Mouse (Mus musculus): Measurements from ENCODE around the gene Zfp78. TPM values are rescaled to one million over a fixed set of nuclear protein-coding genes. Genes with fewer than 3 reads are reported as not detected.

The Zfp78 gene
- polyA plus RNA-seq, 1 experiment from 2014 or later = 7.1 TPM

DNA sequence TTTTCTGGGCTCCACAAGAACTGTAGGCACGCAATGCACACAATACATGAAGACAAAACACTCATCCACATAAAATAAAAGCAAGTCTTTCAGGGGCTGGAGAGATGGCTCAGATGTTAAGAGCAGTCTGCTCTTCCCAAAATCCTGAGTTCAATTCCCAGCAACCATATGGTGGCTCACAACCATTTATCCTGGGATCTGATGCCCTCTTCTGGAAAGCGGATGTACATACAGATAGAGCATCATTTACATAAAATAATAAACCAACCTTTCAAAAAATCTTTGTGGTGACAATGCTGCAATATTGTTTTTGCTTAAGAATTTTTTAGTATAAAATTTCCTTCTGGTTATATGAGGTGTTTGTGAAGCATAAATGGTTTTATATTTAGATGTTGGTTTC is 18.4 kb downstream of the Zfp78 start:
- Histone ChIP-seq H3K36me3 (ENCODE audit: control insufficient read depth, insufficient read depth, low read length) (peaks cover 7% of the 10 kb centered on the region; the same call in 1 of the 2 replicates), H3K9me3 (ENCODE audit: control insufficient read depth, low read length) (no peaks in the 10 kb centered on the region), H3K27ac (ENCODE audit: low read depth, low read length) (no peak overlapping the region), H3K4me2 (ENCODE audit: low read length) (no peak overlapping the region), H3K9ac (ENCODE audit: low read depth, low read length) (no peak overlapping the region), H3K4me1 (ENCODE audit: control insufficient read depth, insufficient read depth, low read depth, low read length) (peaks cover 6% of the 10 kb centered on the region), H3K27me3 (replicated peaks; ENCODE audit: control insufficient read depth, insufficient read depth, low read length) (no peaks in the 10 kb centered on the region), H3K4me3 (ENCODE audit: low read length) (no peak overlapping the region)
- ATAC-seq = no peak
- WGBS = 90% methylated on average over 2 of the region's 2 CpGs

DNA sequence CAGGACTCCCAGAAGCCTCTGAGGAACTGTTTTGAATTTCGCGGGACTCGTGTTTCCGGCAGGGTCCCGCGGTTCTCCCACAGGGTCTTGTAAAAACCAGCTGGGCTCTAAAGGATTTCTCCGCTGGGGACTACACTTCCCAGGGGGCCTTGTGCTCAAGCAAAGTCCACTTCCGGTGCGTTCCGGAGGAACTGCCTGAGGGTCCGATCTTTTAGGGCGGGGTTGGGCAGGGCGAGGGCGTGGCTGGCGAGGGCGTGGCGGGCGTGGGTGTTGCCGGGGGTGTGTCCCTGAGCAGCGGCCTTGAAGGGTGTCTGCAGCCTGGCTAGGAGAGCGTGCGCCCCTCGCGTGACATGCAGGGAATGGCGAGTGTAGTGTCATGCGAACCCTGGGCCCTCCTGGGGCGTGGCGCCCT is 20.0 kb downstream of the Zfp78 start, which contains the start of gene Zfp28:
Gene Zfp28, plus strand, starts transcription at position 252 of the 412 bp plus-strand sequence.
- Histone ChIP-seq H3K27me3 (replicated peaks; ENCODE audit: control insufficient read depth, insufficient read depth, low read length) (no peaks in the 10 kb centered on the region), H3K4me1 (ENCODE audit: control insufficient read depth, insufficient read depth, low read depth, low read length) (peaks cover 6% of the 10 kb centered on the region), H3K36me3 (ENCODE audit: control insufficient read depth, insufficient read depth, low read length) (peaks cover 8% of the 10 kb centered on the region; the same call in 1 of the 2 replicates), H3K9ac (ENCODE audit: low read depth, low read length) (peak within 1 kb of the TSS; percentile 76), H3K9me3 (ENCODE audit: control insufficient read depth, low read length) (no peaks in the 10 kb centered on the region), H3K27ac (ENCODE audit: low read depth, low read length) (peak within 1 kb of the TSS; percentile 45; the same call in 1 of the 2 replicates), H3K4me2 (ENCODE audit: low read length) (peak within 1 kb of the TSS; percentile 78), H3K4me3 (ENCODE audit: low read length) (peak within 1 kb of the TSS; percentile 63)
- ATAC-seq = peak; percentile 94
- under 1% methylated on average over 23 of the region's 28 CpGs for WGBS

DNA sequence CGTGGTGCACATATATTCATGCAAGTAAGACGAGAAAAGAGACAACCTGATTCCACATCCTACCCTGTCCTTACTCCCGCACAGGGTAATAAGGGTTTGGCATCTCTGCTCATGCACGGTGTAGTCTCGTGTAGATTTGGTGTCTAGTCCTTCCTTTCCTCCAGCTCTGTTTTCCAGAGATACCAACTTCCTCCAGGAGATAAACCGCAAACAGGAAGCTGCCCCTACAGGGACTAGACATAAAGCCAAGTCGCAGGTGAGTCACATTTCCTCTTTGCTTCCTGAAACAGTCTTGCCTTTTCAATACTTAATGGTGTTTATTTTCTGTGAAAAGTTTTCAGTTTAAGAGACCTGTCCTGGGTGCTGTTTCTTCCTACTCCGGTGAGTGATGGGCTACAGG is 20.9 kb downstream of the Zfp78 start:
- Histone ChIP-seq H3K27ac (ENCODE audit: low read depth, low read length) (no peak overlapping the region), H3K4me3 (ENCODE audit: low read length) (peak overlapping the region; percentile 63), H3K9ac (ENCODE audit: low read depth, low read length) (no peak overlapping the region), H3K36me3 (ENCODE audit: control insufficient read depth, insufficient read depth, low read length) (peaks cover 8% of the 10 kb centered on the region; the same call in 1 of the 2 replicates), H3K4me2 (ENCODE audit: low read length) (peak overlapping the region; percentile 78), H3K9me3 (ENCODE audit: control insufficient read depth, low read length) (no peaks in the 10 kb centered on the region), H3K4me1 (ENCODE audit: control insufficient read depth, insufficient read depth, low read depth, low read length) (peaks cover 6% of the 10 kb centered on the region), H3K27me3 (replicated peaks; ENCODE audit: control insufficient read depth, insufficient read depth, low read length) (no peaks in the 10 kb centered on the region)
- WGBS = 75% methylated on average over 8 of the region's 8 CpGs
- peak; percentile 9; the same call in 1 of the 2 replicates for ATAC-seq

DNA sequence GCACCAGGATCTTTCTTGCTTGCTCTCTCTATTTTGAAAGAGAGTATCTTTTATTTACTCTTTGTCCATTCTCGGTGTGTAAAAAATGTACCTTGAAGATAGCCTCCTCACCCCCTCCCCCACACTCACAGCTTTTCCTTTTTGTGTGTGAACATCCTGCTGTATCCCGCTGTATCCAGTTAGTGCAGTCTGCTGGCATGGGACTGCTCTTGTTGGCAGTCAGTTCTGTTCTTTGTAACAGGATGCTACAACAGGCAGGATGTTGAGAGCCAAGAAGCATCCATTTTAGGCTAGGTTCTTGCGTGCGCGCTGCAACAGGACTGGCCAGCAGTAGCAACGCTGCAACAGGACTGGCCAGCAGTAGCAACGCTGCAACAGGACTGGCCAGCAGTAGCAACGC is 23.9 kb downstream of the Zfp78 start:
- Histone ChIP-seq H3K4me1 (ENCODE audit: control insufficient read depth, insufficient read depth, low read depth, low read length) (peaks cover 6% of the 10 kb centered on the region), H3K9me3 (ENCODE audit: control insufficient read depth, low read length) (no peaks in the 10 kb centered on the region), H3K27me3 (replicated peaks; ENCODE audit: control insufficient read depth, insufficient read depth, low read length) (no peaks in the 10 kb centered on the region), H3K27ac (ENCODE audit: low read depth, low read length) (no peak overlapping the region), H3K9ac (ENCODE audit: low read depth, low read length) (no peak overlapping the region), H3K4me3 (ENCODE audit: low read length) (no peak overlapping the region), H3K36me3 (ENCODE audit: control insufficient read depth, insufficient read depth, low read length) (peaks cover 14% of the 10 kb centered on the region), H3K4me2 (ENCODE audit: low read length) (no peak overlapping the region)
- WGBS = 89% methylated on average over 7 of the region's 8 CpGs
- ATAC-seq = no peak

DNA sequence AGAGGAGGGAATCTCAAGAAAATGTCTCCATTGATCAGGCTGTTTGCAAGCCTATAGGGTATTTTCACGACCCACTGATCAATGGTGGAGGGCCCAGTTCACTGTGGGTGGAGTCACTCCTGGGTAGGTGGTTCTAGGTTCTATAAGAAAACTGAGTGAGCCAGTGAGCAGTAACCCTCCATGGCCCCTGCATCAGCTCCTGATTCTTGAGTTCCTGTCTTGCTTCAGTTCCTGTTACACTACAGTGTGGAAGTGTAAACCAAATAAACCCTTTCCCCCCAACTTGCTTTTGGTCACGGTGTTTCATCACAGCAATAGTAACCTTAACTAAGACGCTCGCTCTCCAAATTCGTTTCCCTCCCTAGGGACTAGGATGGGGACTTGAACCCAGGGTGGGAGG is 25.9 kb downstream of the Zfp78 start:
- H3K27ac ChIP-seq (ENCODE audit: low read depth, low read length) = no peak overlapping the region
- no peak overlapping the region for H3K4me3 ChIP-seq (ENCODE audit: low read length)
- H3K4me1 ChIP-seq (ENCODE audit: control insufficient read depth, insufficient read depth, low read depth, low read length) = no peaks in the 10 kb centered on the region; the same call in 1 of the 2 replicates
- H3K9me3 ChIP-seq (ENCODE audit: control insufficient read depth, low read length) = no peaks in the 10 kb centered on the region
- 86% methylated on average over 5 of the region's 5 CpGs for WGBS
- H3K4me2 ChIP-seq (ENCODE audit: low read length) = no peak overlapping the region
- no peak for ATAC-seq
- H3K27me3 ChIP-seq (replicated peaks; ENCODE audit: control insufficient read depth, insufficient read depth, low read length) = no peaks in the 10 kb centered on the region
- H3K9ac ChIP-seq (ENCODE audit: low read depth, low read length) = no peak overlapping the region
- H3K36me3 ChIP-seq (ENCODE audit: control insufficient read depth, insufficient read depth, low read length) = peaks cover 24% of the 10 kb centered on the region

DNA sequence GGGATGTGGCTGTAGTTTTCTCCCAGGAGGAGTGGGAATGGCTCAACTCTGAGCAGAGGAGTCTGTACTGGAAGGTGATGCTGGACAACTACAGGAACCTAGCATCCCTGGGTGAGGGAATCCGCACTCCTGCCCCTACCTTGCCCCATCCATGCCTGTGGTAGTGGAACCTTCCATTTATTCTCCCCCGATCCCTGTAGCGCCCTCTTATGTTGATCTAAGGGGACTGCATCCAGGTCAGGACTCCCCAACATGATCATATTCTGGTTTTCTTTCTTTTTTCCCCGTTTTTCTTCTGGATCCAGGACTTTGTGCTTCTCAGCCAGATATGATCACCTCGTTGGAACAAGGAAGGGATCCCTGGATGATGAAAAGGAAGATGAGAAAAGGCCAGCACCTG is 26.4 kb downstream of the Zfp78 start:
- Histone ChIP-seq H3K36me3 (ENCODE audit: control insufficient read depth, insufficient read depth, low read length) (peaks cover 26% of the 10 kb centered on the region), H3K27ac (ENCODE audit: low read depth, low read length) (no peak overlapping the region), H3K9me3 (ENCODE audit: control insufficient read depth, low read length) (no peaks in the 10 kb centered on the region), H3K9ac (ENCODE audit: low read depth, low read length) (no peak overlapping the region), H3K4me2 (ENCODE audit: low read length) (no peak overlapping the region), H3K4me1 (ENCODE audit: control insufficient read depth, insufficient read depth, low read depth, low read length) (no peaks in the 10 kb centered on the region), H3K27me3 (replicated peaks; ENCODE audit: control insufficient read depth, insufficient read depth, low read length) (no peaks in the 10 kb centered on the region), H3K4me3 (ENCODE audit: low read length) (no peak overlapping the region)
- 78% methylated on average over 5 of the region's 5 CpGs for WGBS
- no peak for ATAC-seq

DNA sequence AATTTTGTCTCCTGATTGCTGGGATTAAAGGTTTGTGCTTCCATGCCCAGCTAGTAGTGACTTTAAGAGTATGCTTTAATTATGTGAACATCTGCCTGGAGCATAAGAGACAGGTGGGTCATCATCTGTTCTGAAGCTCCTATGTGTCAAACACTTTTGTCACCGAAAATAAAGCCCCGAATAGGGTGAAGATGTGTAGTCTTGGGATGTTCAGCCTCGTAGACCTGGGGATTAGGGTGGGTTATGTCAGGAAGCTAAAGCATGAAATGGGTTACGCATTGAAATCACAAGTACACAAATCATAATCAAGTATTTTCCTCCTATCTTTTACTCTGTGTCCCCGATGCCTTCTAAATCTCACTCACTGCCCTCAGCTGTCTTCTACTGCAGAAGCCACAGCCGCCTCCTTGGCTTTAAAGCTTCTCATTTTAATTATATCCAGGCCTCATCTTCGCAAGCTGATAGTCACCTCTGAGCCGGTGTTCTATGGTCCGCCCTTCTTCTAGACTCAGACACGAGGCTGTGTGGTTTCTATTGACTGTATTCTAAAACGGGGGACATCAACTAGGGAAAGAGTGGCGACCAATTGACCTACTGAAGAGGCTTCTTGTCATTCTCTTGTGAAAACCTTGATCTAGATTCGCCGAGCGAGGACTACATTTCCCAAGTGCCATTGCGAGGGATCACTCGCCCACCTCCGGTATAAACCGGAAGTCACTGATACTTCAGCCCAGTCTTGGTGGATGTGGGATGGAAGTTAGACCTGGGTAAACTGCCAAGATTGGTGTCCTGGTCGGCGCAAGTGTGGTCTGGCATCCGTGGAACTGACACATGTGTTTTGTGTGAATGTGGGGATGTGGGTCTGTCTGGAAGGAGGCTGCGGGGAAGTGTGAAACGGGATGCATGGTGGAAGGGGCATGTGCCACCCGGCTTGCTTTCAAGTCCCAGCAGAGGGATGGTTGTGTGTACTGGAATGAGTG is 35.2 kb downstream of the Zfp78 start, which contains the start of gene Smim17:
Gene Smim17, plus strand, starts transcription at position 720 of the 980 bp plus-strand sequence.
- peak within 1 kb of the TSS; percentile 54 for H3K4me3 ChIP-seq (ENCODE audit: low read length)
- 27% methylated on average over 25 of the region's 25 CpGs for WGBS
- peak; percentile 93 for ATAC-seq
- H3K36me3 ChIP-seq (ENCODE audit: control insufficient read depth, insufficient read depth, low read length) = peaks cover 18% of the 10 kb centered on the region
- H3K27me3 ChIP-seq (replicated peaks; ENCODE audit: control insufficient read depth, insufficient read depth, low read length) = no peaks in the 10 kb centered on the region
- H3K27ac ChIP-seq (ENCODE audit: low read depth, low read length) = peak within 1 kb of the TSS; percentile 63; the same call in 1 of the 2 replicates
- H3K9me3 ChIP-seq (ENCODE audit: control insufficient read depth, low read length) = no peaks in the 10 kb centered on the region
- peaks cover 5% of the 10 kb centered on the region for H3K4me1 ChIP-seq (ENCODE audit: control insufficient read depth, insufficient read depth, low read depth, low read length)
- peak within 1 kb of the TSS; percentile 67 for H3K9ac ChIP-seq (ENCODE audit: low read depth, low read length)
- H3K4me2 ChIP-seq (ENCODE audit: low read length) = peak within 1 kb of the TSS; percentile 82

DNA sequence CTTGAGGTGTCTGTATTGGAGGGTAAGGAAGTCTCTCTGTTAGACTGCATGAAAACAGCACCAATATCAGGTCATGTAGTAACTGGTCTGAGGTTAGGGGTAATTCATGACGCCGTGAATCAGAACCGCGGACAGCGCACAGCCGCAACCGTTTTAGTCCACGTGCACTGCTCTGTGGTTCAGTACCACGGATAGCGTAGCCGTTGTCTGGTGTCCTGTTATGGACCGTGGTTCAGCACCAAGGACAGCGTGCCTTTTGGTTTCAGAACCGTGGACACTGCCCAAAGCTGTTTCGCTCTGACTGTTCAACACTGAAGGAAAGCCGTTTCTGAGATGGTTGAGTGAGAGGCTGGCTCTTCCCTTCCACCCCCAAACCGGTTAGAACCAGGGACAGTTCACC is 47.0 kb downstream of the Zfp78 start, which contains the start of gene Gm20715:
Gene Gm20715, plus strand, starts transcription at position 235 of the 400 bp plus-strand sequence.
- no peak within 1 kb of the TSS for H3K4me3 ChIP-seq (ENCODE audit: low read length)
- H3K27ac ChIP-seq (ENCODE audit: low read depth, low read length) = no peak within 1 kb of the TSS
- no peaks in the 10 kb centered on the region for H3K36me3 ChIP-seq (ENCODE audit: control insufficient read depth, insufficient read depth, low read length)
- no peaks in the 10 kb centered on the region for H3K9me3 ChIP-seq (ENCODE audit: control insufficient read depth, low read length)
- no peaks in the 10 kb centered on the region for H3K4me1 ChIP-seq (ENCODE audit: control insufficient read depth, insufficient read depth, low read depth, low read length)
- no peak within 1 kb of the TSS for H3K9ac ChIP-seq (ENCODE audit: low read depth, low read length)
- WGBS = 2% methylated on average over 17 of the region's 17 CpGs
- H3K27me3 ChIP-seq (replicated peaks; ENCODE audit: control insufficient read depth, insufficient read depth, low read length) = no peaks in the 10 kb centered on the region
- peak; percentile 61 for ATAC-seq
- H3K4me2 ChIP-seq (ENCODE audit: low read length) = no peak within 1 kb of the TSS
